ENCODE assay signal across 23 mouse cellular contexts in the genomic region with DNA sequence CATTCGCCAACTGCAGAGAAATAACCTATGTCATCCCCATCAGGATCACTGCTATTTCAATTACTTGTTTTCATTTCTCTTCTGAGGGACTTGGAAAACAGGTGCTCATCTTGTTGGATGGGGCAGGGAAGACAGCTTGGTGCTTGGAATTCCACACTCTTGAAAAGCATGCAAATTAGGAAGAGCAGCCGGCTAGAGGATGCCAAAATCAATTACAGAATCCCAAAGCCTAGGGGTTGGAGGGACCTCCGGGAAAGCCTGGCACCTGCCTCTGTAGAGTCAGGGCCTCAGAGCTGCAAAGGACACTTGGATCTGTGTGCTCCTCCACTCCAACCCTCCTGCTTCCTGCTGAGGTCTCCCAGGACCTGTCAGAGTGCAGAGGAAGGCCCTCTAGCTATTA. TPM values are rescaled to one million over a fixed set of nuclear protein-coding genes. Genes with fewer than 3 reads are reported as not detected.
DNase-seq lines count a peak whose midpoint lies in the region; ATAC-seq and TF ChIP-seq lines count a peak whose summit lies in the region.
"Had no signal": no experiment of that assay in that cellular context is flagged by ENCODE, and none has a peak within 500 bp of the region (broad histone marks: within the 10 kb centered on the region; RNA-seq: fewer than 3 reads in every experiment).

No protein-coding gene starts in this region.

- no peak overlapping the region for H3K4me3 ChIP-seq in hindbrain, embryonic 12.5 days
- no peak overlapping the region for H3K4me3 ChIP-seq in hindbrain, embryonic 11.5 days (ENCODE audit: low read depth, low read length)
- H3K4me3 ChIP-seq in ES-Bruce4 (ENCODE audit: low read depth, low read length): no peak overlapping the region
- H3K4me3 ChIP-seq in hindbrain, postnatal 0 days (ENCODE audit: low read length): no peak overlapping the region
- no peak overlapping the region for H3K4me3 ChIP-seq in intestine, embryonic 15.5 days (replicated peaks)
- H3K4me3 ChIP-seq: gastrocnemius, adult 2 months; limb, embryonic 15.5 days; neural tube, embryonic 12.5 days had no signal

- H3K27me3 ChIP-seq in hindbrain, embryonic 12.5 days: no peaks in the 10 kb centered on the region
- H3K27me3 ChIP-seq in hindbrain, embryonic 11.5 days (ENCODE audit: control insufficient read depth, insufficient read depth, low read length): no peaks in the 10 kb centered on the region
- no peaks in the 10 kb centered on the region for H3K27me3 ChIP-seq in ES-Bruce4 (ENCODE audit: control insufficient read depth, insufficient read depth, low read length, poor library complexity, severe bottlenecking)
- no peaks in the 10 kb centered on the region for H3K27me3 ChIP-seq in hindbrain, postnatal 0 days (ENCODE audit: insufficient read depth, low read length)
- H3K27me3 ChIP-seq in intestine, embryonic 15.5 days (replicated peaks): no peaks in the 10 kb centered on the region
- H3K27me3 ChIP-seq: limb, embryonic 15.5 days; neural tube, embryonic 12.5 days; Patski had no signal

- no peaks in the 10 kb centered on the region for H3K36me3 ChIP-seq in hindbrain, embryonic 12.5 days
- H3K36me3 ChIP-seq in hindbrain, embryonic 11.5 days (ENCODE audit: control insufficient read depth, insufficient read depth, low read length): no peaks in the 10 kb centered on the region
- no peaks in the 10 kb centered on the region for H3K36me3 ChIP-seq in ES-Bruce4 (ENCODE audit: control insufficient read depth, insufficient read depth, low read length, poor library complexity, severe bottlenecking)
- H3K36me3 ChIP-seq in hindbrain, postnatal 0 days (ENCODE audit: insufficient read depth, low read length): no peaks in the 10 kb centered on the region
- no peaks in the 10 kb centered on the region for H3K36me3 ChIP-seq in intestine, embryonic 15.5 days
- H3K36me3 ChIP-seq: limb, embryonic 15.5 days; neural tube, embryonic 12.5 days had no signal

- H3K27ac ChIP-seq in hindbrain, embryonic 12.5 days: 0 out of 2 replicates have a peak overlapping the region, but pooled peaks have one; percentile 1
- H3K27ac ChIP-seq in hindbrain, embryonic 11.5 days (ENCODE audit: low read depth, low read length): no peak overlapping the region
- peak overlapping the region; percentile 85 for H3K27ac ChIP-seq in ES-Bruce4 (ENCODE audit: insufficient read depth, low read length)
- H3K27ac ChIP-seq in hindbrain, postnatal 0 days: no peak overlapping the region
- no peak overlapping the region for H3K27ac ChIP-seq in intestine, embryonic 15.5 days
- H3K27ac ChIP-seq: gastrocnemius, adult 2 months; limb, embryonic 15.5 days; neural tube, embryonic 12.5 days had no signal

- TF ChIP-seq CTCF in ES-Bruce4 (IDR thresholded peaks at IDR 0.05; ENCODE audit: low read depth, low read length): no peak
- no peak for TF ChIP-seq CTCF in brain, embryonic 14.5 days (IDR thresholded peaks at IDR 0.05; ENCODE audit: borderline replicate concordance, extremely low read depth, insufficient read depth, insufficient read length)
- no peak for TF ChIP-seq CTCF in hindbrain, postnatal 0 days (IDR thresholded peaks at IDR 0.05; ENCODE audit: low read depth)

- no peak for TF ChIP-seq POLR2A in ES-Bruce4 (IDR thresholded peaks at IDR 0.05; ENCODE audit: insufficient read depth, low read length)
- no peak for TF ChIP-seq POLR2A in brain, embryonic 14.5 days (IDR thresholded peaks at IDR 0.05; ENCODE audit: borderline replicate concordance, extremely low read depth, insufficient read depth, insufficient read length, poor library complexity, severe bottlenecking)

- WGBS in hindbrain, embryonic 12.5 days: 35% methylated on average over 3 of the region's 3 CpGs
- WGBS in hindbrain, embryonic 11.5 days: 39% methylated on average over 3 of the region's 3 CpGs
- 23% methylated on average over 3 of the region's 3 CpGs for WGBS in hindbrain, postnatal 0 days
- 54% methylated on average over 3 of the region's 3 CpGs for whole genome bisulfite sequencing in intestine, embryonic 15.5 days

- H3K4me2 ChIP-seq in hindbrain, embryonic 12.5 days (replicated peaks): no peak overlapping the region
- no peak overlapping the region for H3K4me2 ChIP-seq in hindbrain, embryonic 11.5 days (replicated peaks; ENCODE audit: low read depth, low read length)
- no peak overlapping the region for H3K4me2 ChIP-seq in hindbrain, postnatal 0 days (ENCODE audit: low read depth, low read length)
- no peak overlapping the region for H3K4me2 ChIP-seq in intestine, embryonic 15.5 days (replicated peaks)
- H3K4me2 ChIP-seq: heart, embryonic 11.5 days; limb, embryonic 15.5 days; neural tube, embryonic 12.5 days had no signal

- ATAC-seq in hindbrain, embryonic 12.5 days (ENCODE audit: low FRiP score): no peak
- ATAC-seq in hindbrain, embryonic 11.5 days (ENCODE audit: low FRiP score): no peak
- ATAC-seq in hindbrain, postnatal 0 days: peak; percentile 35; the same call in 1 of the 2 replicates
- no peak for ATAC-seq in intestine, embryonic 15.5 days
- ATAC-seq: lung, postnatal 0 days; Patski had no signal

- no peak overlapping the region for H3K9ac ChIP-seq in hindbrain, embryonic 12.5 days
- no peak overlapping the region for H3K9ac ChIP-seq in hindbrain, embryonic 11.5 days (ENCODE audit: low read depth, low read length)
- no peak overlapping the region for H3K9ac ChIP-seq in ES-Bruce4 (ENCODE audit: low read depth, poor library complexity, severe bottlenecking)
- no peak overlapping the region for H3K9ac ChIP-seq in hindbrain, postnatal 0 days (replicated peaks; ENCODE audit: low read length)
- no peak overlapping the region for H3K9ac ChIP-seq in intestine, embryonic 15.5 days
- H3K9ac ChIP-seq: limb, embryonic 15.5 days; neural tube, embryonic 12.5 days had no signal

- no peaks in the 10 kb centered on the region for H3K9me3 ChIP-seq in hindbrain, embryonic 12.5 days (replicated peaks)
- H3K9me3 ChIP-seq in hindbrain, embryonic 11.5 days (ENCODE audit: control insufficient read depth, low read length): no peaks in the 10 kb centered on the region
- no peaks in the 10 kb centered on the region; the same call in 1 of the 2 replicates for H3K9me3 ChIP-seq in ES-Bruce4 (replicated peaks; ENCODE audit: control insufficient read depth, insufficient read depth, low read length, poor library complexity, severe bottlenecking)
- H3K9me3 ChIP-seq in hindbrain, postnatal 0 days (ENCODE audit: low read length): no peaks in the 10 kb centered on the region
- H3K9me3 ChIP-seq in intestine, embryonic 15.5 days: no peaks in the 10 kb centered on the region
- H3K9me3 ChIP-seq: limb, embryonic 15.5 days; neural tube, embryonic 12.5 days had no signal

- DNase-seq in hindbrain, embryonic 11.5 days (ENCODE audit: low spot score): no peak
- DNase-seq in brain, embryonic 14.5 days (ENCODE audit: low read depth): peak; percentile 85
- peak; percentile 35 for DNase-seq in hindbrain, postnatal 0 days (ENCODE audit: low spot score)
- no peak for DNase-seq in lung, postnatal 36 days
- no peak for DNase-seq in T-cell, adult 2 months (ENCODE audit: low spot score)
- DNase-seq: adrenal gland, postnatal 25 days; cerebellum, adult 2 months; cerebellum, postnatal 36 days; gastrocnemius, adult 2 months; heart, postnatal 10 days; kidney, adult 2 months; kidney, postnatal 14 days; right cerebral cortex, postnatal 14 days had no signal

- peaks cover 12% of the 10 kb centered on the region for H3K4me1 ChIP-seq in hindbrain, embryonic 12.5 days
- H3K4me1 ChIP-seq in hindbrain, embryonic 11.5 days (replicated peaks; ENCODE audit: control insufficient read depth, insufficient read depth, low read length): no peaks in the 10 kb centered on the region
- peaks cover 20% of the 10 kb centered on the region for H3K4me1 ChIP-seq in ES-Bruce4 (ENCODE audit: control insufficient read depth, insufficient read depth, low read length)
- H3K4me1 ChIP-seq in hindbrain, postnatal 0 days (ENCODE audit: insufficient read depth, low read length): no peaks in the 10 kb centered on the region
- H3K4me1 ChIP-seq in intestine, embryonic 15.5 days (replicated peaks): no peaks in the 10 kb centered on the region
- H3K4me1 ChIP-seq: neural tube, embryonic 12.5 days had no signal

- 0 out of 2 replicates have a peak, but pooled peaks have one; percentile 10 for TF ChIP-seq EP300 in ES-Bruce4 (IDR thresholded peaks at IDR 0.05; ENCODE audit: insufficient read depth, low read depth, low read length)

RNA-seq across cellular contexts. Expression of a gene that starts 38.9 kb away (rescaled TPM):
- polyA plus RNA-seq in hindbrain, embryonic 12.5 days (2016; fragmentation: Nextera tagmentation; extraction: Ambion mirVana): 5.2 and 5.6 TPM in 2 replicates
- polyA plus RNA-seq in hindbrain, embryonic 11.5 days (2014; fragmentation: Nextera tagmentation; extraction: Ambion mirVana): 2.3 and 2.6 TPM in 2 replicates
- polyA plus RNA-seq in ES-Bruce4 (2011; ENCODE audit: insufficient read depth, insufficient read length, low read depth, missing spikeins): 2.2 and 3.8 TPM in 2 replicates
- polyA plus RNA-seq in brain, embryonic 14.5 days (2012; rRNA removed): 34.7 and 45.2 TPM in 2 replicates
- 106 and 127 TPM in 2 replicates for total RNA-seq in hindbrain, postnatal 0 days (2014; rRNA removed)
- polyA plus RNA-seq in hindbrain, postnatal 0 days (2015; fragmentation: Nextera tagmentation; extraction: Ambion mirVana): 7.4 and 8.7 TPM in 2 replicates
- polyA plus RNA-seq in intestine, embryonic 15.5 days (2015; fragmentation: Nextera tagmentation; extraction: Ambion mirVana): 0.67 and 0.96 TPM in 2 replicates
- total RNA-seq: megakaryocyte progenitor cell, adult 5-6 weeks had no signal
- polyA plus RNA-seq: liver, embryonic 16.5 days had no signal

Comparison
In these comparisons a context has a peak if more than half of its experiments do, and no peak if none do; other contexts are left out.
1. H3K27ac ChIP-seq: peak in hindbrain, embryonic 12.5 days (single experiment) and ES-Bruce4 (single experiment); none in hindbrain, embryonic 11.5 days (single experiment), hindbrain, postnatal 0 days (single experiment) and intestine, embryonic 15.5 days (single experiment).
2. DNase-seq: peak in brain, embryonic 14.5 days (single experiment) and hindbrain, postnatal 0 days (single experiment); none in hindbrain, embryonic 11.5 days (single experiment), lung, postnatal 36 days (single experiment) and T-cell, adult 2 months (single experiment).